Mouse (Mus musculus) CD4-positive, CD25-positive, alpha-beta regulatory T cell, adult 4 months (primary cell): Measurements from ENCODE around the gene Hnrnph1. TPM values are rescaled to one million over a fixed set of nuclear protein-coding genes. Genes with fewer than 3 reads are reported as not detected.

Source experiments
- ATAC-seq: one replicate; pipeline ENCODE4 v1.8.0; 2017
- polyA plus RNA-seq, 2 experiments: library from polyadenylated mRNA; unstranded; fragments of 100-300 nt; shearing (Covaris generic); gene quantifications; one replicate each; pipeline ENCODE4 v1.2.1; 2017

Hnrnph1 gene
- polyA plus RNA-seq, 2 experiments from 2014 or later: 195 to 207 TPM

GRCm38 (mm10) chr11:50373621-50374020, 3.2 kb upstream of the Hnrnph1 start:
- no peak for ATAC-seq

GRCm38 (mm10) chr11:50374286-50375015, 2.3 kb upstream of the Hnrnph1 start:
- no peak for ATAC-seq

GRCm38 (mm10) chr11:50375421-50375820, 1.4 kb upstream of the Hnrnph1 start:
- no peak for ATAC-seq

GRCm38 (mm10) chr11:50376156-50376790, 517 bp upstream of the Hnrnph1 start:
- no peak for ATAC-seq

- ATAC-seq: peak; percentile 53
These were observed 1.3 kb downstream of the Hnrnph1 start for GRCm38 (mm10) chr11:50377892-50378684.

- no peak for ATAC-seq
These were observed 2.4 kb downstream of the Hnrnph1 start for GRCm38 (mm10) chr11:50379023-50379752.

- no peak for ATAC-seq
These were observed 4.5 kb downstream of the Hnrnph1 start for GRCm38 (mm10) chr11:50381311-50381710.

- ATAC-seq: no peak
These were observed 10.4 kb downstream of the Hnrnph1 start for GRCm38 (mm10) chr11:50387167-50387679.

- ATAC-seq: no peak
These were observed 10.9 kb downstream of the Hnrnph1 start for GRCm38 (mm10) chr11:50387697-50388096.

GRCm38 (mm10) chr11:50388217-50388929, 11.6 kb downstream of the Hnrnph1 start:
- no peak for ATAC-seq

- ATAC-seq: no peak
These were observed 12.2 kb downstream of the Hnrnph1 start for GRCm38 (mm10) chr11:50389011-50389410.

GRCm38 (mm10) chr11:50389616-50390015, 12.8 kb downstream of the Hnrnph1 start:
- ATAC-seq: no peak

- no peak for ATAC-seq
These were observed 14.6 kb downstream of the Hnrnph1 start for GRCm38 (mm10) chr11:50391272-50391960.

- no peak for ATAC-seq
These were observed 16.5 kb downstream of the Hnrnph1 start for GRCm38 (mm10) chr11:50393306-50393705.

- ATAC-seq: no peak
These were observed 17.9 kb downstream of the Hnrnph1 start for GRCm38 (mm10) chr11:50394731-50395130.

- ATAC-seq: no peak
These were observed 20.0 kb downstream of the Hnrnph1 start for GRCm38 (mm10) chr11:50396766-50397307.

- ATAC-seq: no peak
These were observed 20.5 kb downstream of the Hnrnph1 start for GRCm38 (mm10) chr11:50397316-50397715.

GRCm38 (mm10) chr11:50398803-50399202, 22.0 kb downstream of the Hnrnph1 start:
- ATAC-seq: no peak

- ATAC-seq: no peak
These were observed 25.7 kb downstream of the Hnrnph1 start for GRCm38 (mm10) chr11:50402481-50402880.

GRCm38 (mm10) chr11:50403367-50404014, 26.7 kb downstream of the Hnrnph1 start:
- ATAC-seq: no peak
